Mouse (Mus musculus) kidney, adult 2 months (tissue): ENCODE results near the gene Rybp. TPM values are rescaled to one million over a fixed set of nuclear protein-coding genes. Genes with fewer than 3 reads are reported as not detected.
A peak's percentile ranks its signal among the peaks of the same experiment; 100 is the strongest.

Experiments
- DNase-seq: peaks from one replicate; pipeline ENCODE4 v3.0.0; 2021
- H3K27ac ChIP-seq: fragments of 200-500 bp; 2 replicates; pipeline ENCODE4 v1.5.1; 2012; ENCODE audit warnings: low read depth, low read length, control low read depth, inconsistent platforms; ENCODE audit not compliant: insufficient read depth
- H3K27me3 ChIP-seq: fragments of 200-500 bp; replicated peaks from 2 replicates; pipeline ENCODE4 v1.6.1; 2012; ENCODE audit warnings: mild to moderate bottlenecking, moderate library complexity, low read length, inconsistent platforms; ENCODE audit not compliant: control insufficient read depth, insufficient read depth
- H3K36me3 ChIP-seq: fragments of 200-500 bp; 2 replicates; pipeline ENCODE4 v1.6.1; 2012; ENCODE audit warnings: mild to moderate bottlenecking, moderate library complexity, low read length, inconsistent platforms; ENCODE audit not compliant: control insufficient read depth, insufficient read depth
- H3K4me1 ChIP-seq: fragments of 200-500 bp; 2 replicates; pipeline ENCODE4 v1.6.1; 2011; ENCODE audit warnings: low read length; ENCODE audit not compliant: control insufficient read depth, insufficient read depth
- H3K4me3 ChIP-seq: fragments of 200-500 bp; 2 replicates; pipeline ENCODE4 v1.5.1; 2011; ENCODE audit warnings: mild to moderate bottlenecking, low read depth, low read length, control low read depth; ENCODE audit not compliant: insufficient read depth
- CTCF ChIP-seq: fragments of 200-500 bp; conservative IDR thresholded peaks from 2 replicates; pipeline ENCODE4 v1.5.1; 2011; ENCODE audit warnings: low read depth, mild to moderate bottlenecking, control low read depth, low read length, moderate library complexity, mixed read lengths; ENCODE audit not compliant: insufficient read depth, insufficient read length
- POLR2A ChIP-seq: fragments of 200-500 bp; IDR thresholded peaks from one replicate; pipeline ENCODE4 v1.6.1; 2011; ENCODE audit warnings: low read depth, low read length, control low read depth
- WGBS: fragments of 180-500 bp; shearing (Covaris S2); methylation state at CpG from one replicate; pipeline ENCODE4 v1.1.7; 2018; 5-methylcytosine and 5-hydroxymethylcytosine counted together
- polyA plus RNA-seq: library from polyadenylated mRNA; depleted of rRNA; stranded (reverse); fragments of >200 nt; gene quantifications from 2 replicates; pipeline ENCODE4 v1.2.3, GENCODE M21; 2012; rRNA removed

Gene Rybp
- 19.4 and 23.0 TPM in 2 replicates for polyA plus RNA-seq

DNA sequence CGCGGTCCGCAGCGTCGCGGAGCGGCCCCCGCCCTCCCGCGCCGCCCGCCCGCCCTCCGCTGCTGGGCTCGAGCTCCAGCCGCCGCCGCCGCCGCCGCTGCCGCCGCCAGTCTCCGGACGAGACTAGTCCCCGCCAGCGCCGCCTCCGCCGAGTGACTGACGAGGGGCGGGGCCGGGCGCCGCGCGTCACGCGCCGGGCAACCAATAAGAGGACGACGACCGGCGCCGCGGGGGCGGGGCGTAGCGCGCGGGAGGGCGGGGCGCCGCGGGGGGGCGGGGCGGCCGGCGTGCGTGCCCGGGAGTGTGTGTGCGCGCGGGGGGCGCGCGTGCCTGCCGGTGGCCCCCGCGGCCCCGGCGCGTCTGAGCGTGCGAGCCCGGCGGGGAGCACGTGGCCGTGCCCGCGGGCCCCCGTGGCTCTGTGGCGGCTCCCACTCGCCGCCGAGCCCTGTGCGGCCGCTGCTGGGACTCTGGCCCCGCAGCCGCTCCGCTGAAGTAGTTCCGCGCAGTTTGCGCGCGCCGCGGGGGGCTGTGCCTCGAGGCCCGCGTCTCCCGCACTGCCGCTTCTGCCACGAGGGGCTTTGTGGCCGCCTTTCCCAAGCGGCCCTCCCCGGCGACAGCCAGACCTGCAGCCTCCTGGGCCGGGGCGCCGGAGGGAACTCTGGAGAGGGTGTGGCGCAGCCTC is at the start of gene Rybp:
Gene Rybp, minus strand, starts transcription at position 152 of the 682 bp plus-strand sequence.
- Histone ChIP-seq H3K36me3 (no peaks in the 10 kb centered on the region), H3K4me1 (peaks cover 7% of the 10 kb centered on the region), H3K27ac (peak within 1 kb of the TSS; percentile 72), H3K4me3 (peak within 1 kb of the TSS; percentile 85), H3K27me3 (no peaks in the 10 kb centered on the region)
- WGBS = under 1% methylated on average over 109 of the region's 112 CpGs
- DNase-seq = peak; percentile 97
- TF ChIP-seq CTCF (no peak), POLR2A (no peak)

DNA sequence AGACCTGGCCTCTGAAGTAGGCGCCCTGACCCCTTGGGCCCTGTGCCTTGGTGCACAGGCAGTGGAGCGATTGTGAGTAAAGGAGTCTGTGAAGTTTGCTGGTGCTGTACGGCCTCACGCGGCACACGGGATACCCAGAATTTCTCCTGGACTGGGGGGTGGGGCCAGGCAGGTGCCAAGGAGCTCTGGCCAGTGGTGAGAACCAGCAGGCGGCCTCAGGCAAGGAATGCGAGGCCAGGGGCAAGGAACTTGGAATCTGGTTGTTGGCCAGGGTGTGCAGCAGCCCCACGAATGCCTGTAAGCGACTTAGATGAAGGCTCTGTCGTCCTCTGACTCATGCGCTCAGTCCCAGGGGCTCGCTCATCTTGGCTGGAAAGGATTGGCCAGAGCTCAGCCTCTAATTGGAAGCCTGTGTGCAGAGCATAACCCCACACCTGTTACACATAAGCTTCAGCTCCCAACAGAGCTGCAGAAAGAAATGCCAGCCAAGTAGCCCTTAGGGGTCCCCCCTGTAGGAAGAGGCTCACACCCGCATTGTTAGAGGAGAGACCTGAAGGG is 49.4 kb upstream of the Rybp start:
- Histone ChIP-seq H3K27me3 (no peaks in the 10 kb centered on the region), H3K36me3 (no peaks in the 10 kb centered on the region), H3K4me3 (no peak overlapping the region), H3K4me1 (no peaks in the 10 kb centered on the region), H3K27ac (no peak overlapping the region)
- DNase-seq = peak; percentile 30
- 55% methylated on average over 14 of the region's 14 CpGs for WGBS
- TF ChIP-seq CTCF (no peak), POLR2A (no peak)

DNA sequence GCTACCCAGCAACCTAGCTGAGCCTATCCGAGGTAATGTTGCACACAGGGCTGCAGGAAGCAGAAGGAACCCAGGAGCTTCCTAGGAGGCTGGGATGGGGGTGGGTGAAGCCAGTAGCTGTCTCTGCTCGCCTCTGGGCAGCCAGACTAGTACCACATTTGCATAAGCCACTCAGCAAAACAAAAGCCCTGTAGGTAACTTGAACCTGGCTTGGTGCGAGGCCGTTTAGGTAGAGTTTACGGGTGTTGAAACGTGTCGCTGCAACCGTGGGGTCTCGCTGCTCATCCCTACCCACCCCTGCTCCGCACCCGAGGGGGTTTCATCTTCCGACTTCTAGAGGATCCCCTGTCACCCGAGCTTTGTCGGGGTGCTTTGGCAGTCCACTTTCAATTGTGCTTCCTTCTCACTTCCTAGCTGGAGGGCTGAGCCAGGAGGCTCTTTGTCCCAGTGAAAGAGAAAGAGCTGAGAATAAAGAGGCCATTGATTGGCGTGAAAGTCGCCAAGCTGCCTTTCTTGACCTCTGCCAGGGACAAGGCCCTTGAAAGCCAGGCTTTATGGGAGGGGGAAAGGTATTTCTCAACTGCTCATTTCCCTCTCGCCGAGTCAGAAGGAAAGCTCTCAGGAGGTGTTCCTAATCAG is 48.3 kb upstream of the Rybp start:
- Histone ChIP-seq H3K27ac (no peak overlapping the region), H3K27me3 (no peaks in the 10 kb centered on the region), H3K4me1 (peaks cover 3% of the 10 kb centered on the region; the same call in 1 of the 2 replicates), H3K36me3 (no peaks in the 10 kb centered on the region), H3K4me3 (no peak overlapping the region)
- no peak for DNase-seq
- TF ChIP-seq POLR2A (no peak), CTCF (no peak)
- WGBS = 32% methylated on average over 18 of the region's 18 CpGs

DNA sequence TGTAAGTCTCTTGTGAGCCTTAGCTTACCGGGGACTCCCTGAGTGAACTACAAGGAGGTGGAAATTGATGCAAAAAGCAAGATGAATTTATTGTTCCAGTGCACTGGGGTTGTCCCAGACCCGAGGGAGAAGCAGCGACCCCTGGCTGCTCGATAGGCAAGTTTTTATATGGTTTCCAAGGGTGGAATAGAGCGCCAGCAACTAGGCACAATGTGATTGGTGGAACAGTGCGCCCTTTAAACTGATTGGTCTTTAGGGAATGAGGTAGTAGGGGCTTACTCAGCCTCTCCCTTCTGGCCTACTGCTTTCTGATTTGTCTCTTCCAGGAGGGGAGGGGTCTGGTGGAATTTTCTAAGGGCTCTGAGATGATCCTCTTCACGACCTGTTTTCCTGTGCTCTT is 46.5 kb upstream of the Rybp start:
- Histone ChIP-seq H3K4me1 (peaks cover 3% of the 10 kb centered on the region; the same call in 1 of the 2 replicates), H3K36me3 (no peaks in the 10 kb centered on the region), H3K4me3 (no peak overlapping the region), H3K27ac (no peak overlapping the region), H3K27me3 (no peaks in the 10 kb centered on the region)
- 77% methylated on average over 7 of the region's 7 CpGs for WGBS
- DNase-seq = no peak
- TF ChIP-seq CTCF = no peak
- TF ChIP-seq POLR2A = no peak

DNA sequence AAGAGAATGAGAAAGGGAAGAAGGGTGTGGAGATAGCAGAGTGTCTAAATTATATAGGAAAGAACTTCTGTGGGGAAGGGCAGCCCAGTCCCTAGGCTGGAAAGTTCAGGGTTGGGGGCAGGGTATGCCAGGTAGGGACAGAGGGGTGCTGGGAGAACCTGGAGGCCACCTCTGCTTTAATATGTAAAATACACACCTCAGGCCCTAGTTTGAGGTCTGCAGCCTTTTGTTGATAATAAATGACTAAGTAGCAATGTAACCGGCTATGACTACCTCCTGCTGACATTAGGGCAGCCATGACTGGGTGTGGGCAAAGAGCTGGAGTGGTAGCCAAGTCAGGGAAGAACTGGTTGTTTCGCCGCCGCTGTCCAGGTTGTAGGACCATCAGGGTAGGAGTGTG is 45.2 kb upstream of the Rybp start:
- no peak for TF ChIP-seq CTCF
- no peak for TF ChIP-seq POLR2A
- Histone ChIP-seq H3K36me3 (no peaks in the 10 kb centered on the region), H3K4me3 (no peak overlapping the region), H3K4me1 (peaks cover 3% of the 10 kb centered on the region; the same call in 1 of the 2 replicates), H3K27me3 (no peaks in the 10 kb centered on the region), H3K27ac (no peak overlapping the region)
- peak; percentile 27 for DNase-seq
- WGBS = 63% methylated on average over 4 of the region's 4 CpGs

DNA sequence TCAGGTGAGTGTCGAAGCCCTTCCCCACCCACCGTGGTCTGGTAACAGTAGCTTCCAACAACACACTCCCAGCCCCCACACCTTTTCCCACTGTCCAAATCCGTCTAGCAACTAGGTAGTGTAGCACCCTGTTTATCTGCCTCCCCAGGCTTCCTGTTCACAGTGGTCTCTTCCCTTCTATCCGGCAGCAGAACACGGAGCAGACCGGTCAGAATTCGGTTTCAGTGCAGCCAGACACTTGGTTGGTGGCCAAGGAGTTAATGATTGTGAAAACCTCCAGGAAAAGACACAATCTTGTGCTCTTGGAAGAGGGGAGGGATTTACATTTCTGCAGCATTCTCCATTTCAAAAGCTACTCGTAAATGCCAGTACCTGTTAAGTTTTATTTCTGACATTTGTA is 44.3 kb upstream of the Rybp start:
- Histone ChIP-seq H3K27me3 (no peaks in the 10 kb centered on the region), H3K4me1 (peaks cover 3% of the 10 kb centered on the region; the same call in 1 of the 2 replicates), H3K36me3 (no peaks in the 10 kb centered on the region), H3K27ac (no peak overlapping the region), H3K4me3 (no peak overlapping the region)
- peak; percentile 85 for DNase-seq
- TF ChIP-seq CTCF = no peak
- TF ChIP-seq POLR2A = no peak
- 27% methylated on average over 8 of the region's 8 CpGs for WGBS

DNA sequence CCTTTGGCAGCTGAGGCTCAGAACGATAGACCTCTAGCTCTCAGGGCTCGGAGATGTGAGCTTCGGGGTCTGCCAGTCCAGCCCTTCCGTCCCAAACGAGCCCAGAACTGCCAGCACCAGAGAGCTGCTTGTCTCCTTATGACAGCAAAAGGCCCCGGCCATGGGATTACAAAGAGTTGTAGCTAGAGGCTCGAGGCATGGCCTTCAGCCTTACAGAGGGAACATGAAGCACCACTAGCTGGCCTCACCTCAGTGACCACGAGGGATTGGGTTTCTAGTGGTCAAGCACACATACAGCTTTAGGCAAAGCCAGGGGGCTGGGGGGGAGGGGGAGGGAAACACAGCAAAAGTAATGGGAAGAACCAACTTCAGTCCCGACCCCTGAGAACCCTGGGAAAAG is 43.8 kb upstream of the Rybp start:
- DNase-seq = no peak
- H3K4me1 ChIP-seq = peaks cover 3% of the 10 kb centered on the region; the same call in 1 of the 2 replicates
- no peaks in the 10 kb centered on the region for H3K36me3 ChIP-seq
- TF ChIP-seq CTCF = no peak
- TF ChIP-seq POLR2A = no peak
- 79% methylated on average over 9 of the region's 9 CpGs for WGBS
- no peaks in the 10 kb centered on the region for H3K27me3 ChIP-seq
- no peak overlapping the region for H3K27ac ChIP-seq
- H3K4me3 ChIP-seq = no peak overlapping the region
